Mouse (Mus musculus): ENCODE measurements around the gene Gm3409.
"Not testable (repeated sequence)": the region's sequence is repeated elsewhere in the genome, so short reads cannot be mapped to it uniquely, and the experiment has no call there.

The Gm3409 gene

DNA sequence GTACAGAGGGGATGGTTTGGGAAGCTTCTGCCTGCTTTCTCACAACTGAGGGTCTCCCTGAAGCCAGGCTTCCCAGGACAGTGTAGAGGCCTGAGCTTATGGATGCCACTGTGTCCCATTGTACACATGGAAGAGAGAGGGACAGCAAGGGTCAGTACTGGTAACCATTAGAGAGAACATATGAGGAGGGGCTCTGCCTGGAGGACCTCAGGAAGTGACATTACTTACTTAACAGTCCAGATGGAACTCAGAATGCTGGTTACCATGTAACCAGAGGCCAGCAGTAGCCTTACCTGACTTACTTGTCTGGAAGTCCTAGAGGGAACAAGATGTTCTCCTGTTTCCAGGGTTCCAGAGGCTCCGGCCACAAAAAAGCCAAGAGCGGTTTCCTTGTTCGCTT, at the start of gene Gm3409:
Gm3409 (plus strand) TSS at position 301 of the 400 bp plus-strand sequence.
- DNase-seq (ENCODE audit: low read depth, low spot score) = not testable (repeated sequence)

DNA sequence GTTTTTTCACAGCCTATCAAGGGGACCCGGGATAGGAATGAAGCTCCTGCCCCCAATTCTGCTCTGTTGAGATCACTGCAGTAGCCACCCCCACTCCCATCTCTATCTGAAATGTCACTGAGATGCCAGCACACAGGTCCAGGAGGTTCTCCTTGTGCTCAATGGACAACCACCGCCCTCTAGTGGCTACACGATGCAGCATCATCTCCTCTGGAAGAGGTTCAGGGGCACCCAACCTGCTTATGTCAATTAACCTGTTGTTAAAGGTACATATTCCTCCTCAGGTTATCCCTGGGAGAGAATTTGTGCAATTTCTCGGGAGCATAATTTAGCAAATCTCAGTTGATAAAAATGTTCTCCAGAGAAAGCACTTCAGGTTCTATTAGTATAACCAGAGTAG, 48.5 kb upstream of the Gm3409 start:
- not testable (repeated sequence) for DNase-seq (ENCODE audit: low read depth, low spot score)

DNA sequence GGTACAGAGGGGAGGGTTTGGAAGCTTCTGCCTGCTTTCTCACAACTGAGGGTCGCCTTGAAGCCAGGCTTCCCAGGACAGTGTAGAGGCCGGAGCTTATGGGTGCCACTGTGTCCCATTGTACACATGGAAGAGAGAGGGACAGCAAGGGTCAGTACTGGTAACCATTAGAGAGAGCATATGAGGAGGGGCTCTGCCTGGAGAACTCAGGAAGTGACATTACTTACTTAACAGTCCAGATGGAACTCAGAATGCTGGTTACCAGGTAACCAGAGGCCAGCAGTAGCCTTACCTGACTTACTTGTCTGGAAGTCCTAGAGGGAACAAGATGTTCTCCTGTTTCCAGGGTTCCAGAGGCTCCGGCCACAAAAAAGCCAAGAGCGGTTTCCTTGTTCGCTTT, 46.4 kb upstream of the Gm3409 start, which contains the start of gene Gm6370:
Gm6370 (plus strand) TSS at position 301 of the 400 bp plus-strand sequence.
- not testable (repeated sequence) for DNase-seq (ENCODE audit: low read depth, low spot score)

DNA sequence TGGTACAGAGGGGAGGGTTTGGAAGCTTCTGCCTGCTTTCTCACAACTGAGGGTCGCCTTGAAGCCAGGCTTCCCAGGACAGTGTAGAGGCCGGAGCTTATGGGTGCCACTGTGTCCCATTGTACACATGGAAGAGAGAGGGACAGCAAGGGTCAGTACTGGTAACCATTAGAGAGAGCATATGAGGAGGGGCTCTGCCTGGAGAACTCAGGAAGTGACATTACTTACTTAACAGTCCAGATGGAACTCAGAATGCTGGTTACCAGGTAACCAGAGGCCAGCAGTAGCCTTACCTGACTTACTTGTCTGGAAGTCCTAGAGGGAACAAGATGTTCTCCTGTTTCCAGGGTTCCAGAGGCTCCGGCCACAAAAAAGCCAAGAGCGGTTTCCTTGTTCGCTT, 35.3 kb upstream of the Gm3409 start, which contains the start of gene 4930449I24Rik:
4930449I24Rik (plus strand) TSS at position 301 of the 400 bp plus-strand sequence.
- DNase-seq (ENCODE audit: low read depth, low spot score) = not testable (repeated sequence)

DNA sequence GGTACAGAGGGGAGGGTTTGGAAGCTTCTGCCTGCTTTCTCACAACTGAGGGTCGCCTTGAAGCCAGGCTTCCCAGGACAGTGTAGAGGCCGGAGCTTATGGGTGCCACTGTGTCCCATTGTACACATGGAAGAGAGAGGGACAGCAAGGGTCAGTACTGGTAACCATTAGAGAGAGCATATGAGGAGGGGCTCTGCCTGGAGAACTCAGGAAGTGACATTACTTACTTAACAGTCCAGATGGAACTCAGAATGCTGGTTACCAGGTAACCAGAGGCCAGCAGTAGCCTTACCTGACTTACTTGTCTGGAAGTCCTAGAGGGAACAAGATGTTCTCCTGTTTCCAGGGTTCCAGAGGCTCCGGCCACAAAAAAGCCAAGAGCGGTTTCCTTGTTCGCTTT, 23.6 kb upstream of the Gm3409 start, which contains the start of gene Gm3402:
Gm3402 (plus strand) TSS at position 301 of the 400 bp plus-strand sequence.
- not testable (repeated sequence) for DNase-seq (ENCODE audit: low read depth, low spot score)

DNA sequence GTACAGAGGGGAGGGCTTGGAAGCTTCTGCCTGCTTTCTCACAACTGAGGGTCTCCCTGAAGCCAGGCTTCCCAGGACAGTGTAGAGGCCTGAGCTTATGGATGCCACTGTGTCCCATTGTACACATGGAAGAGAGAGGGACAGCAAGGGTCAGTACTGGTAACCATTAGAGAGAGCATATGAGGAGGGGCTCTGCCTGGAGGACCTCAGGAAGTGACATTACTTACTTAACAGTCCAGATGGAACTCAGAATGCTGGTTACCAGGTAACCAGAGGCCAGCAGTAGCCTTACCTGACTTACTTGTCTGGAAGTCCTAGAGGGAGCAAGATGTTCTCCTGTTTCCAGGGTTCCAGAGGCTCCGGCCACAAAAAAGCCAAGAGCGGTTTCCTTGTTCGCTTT, 11.9 kb upstream of the Gm3409 start, which contains the start of gene Gm3404:
Gm3404 (plus strand) TSS at position 301 of the 400 bp plus-strand sequence.
- not testable (repeated sequence) for DNase-seq (ENCODE audit: low read depth, low spot score)

DNA sequence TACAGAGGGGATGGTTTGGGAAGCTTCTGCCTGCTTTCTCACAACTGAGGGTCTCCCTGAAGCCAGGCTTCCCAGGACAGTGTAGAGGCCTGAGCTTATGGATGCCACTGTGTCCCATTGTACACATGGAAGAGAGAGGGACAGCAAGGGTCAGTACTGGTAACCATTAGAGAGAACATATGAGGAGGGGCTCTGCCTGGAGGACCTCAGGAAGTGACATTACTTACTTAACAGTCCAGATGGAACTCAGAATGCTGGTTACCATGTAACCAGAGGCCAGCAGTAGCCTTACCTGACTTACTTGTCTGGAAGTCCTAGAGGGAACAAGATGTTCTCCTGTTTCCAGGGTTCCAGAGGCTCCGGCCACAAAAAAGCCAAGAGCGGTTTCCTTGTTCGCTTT, 18.4 kb downstream of the Gm3409 start, which contains the start of gene Gm3415:
Gm3415 (plus strand) TSS at position 301 of the 400 bp plus-strand sequence.
- not testable (repeated sequence) for DNase-seq (ENCODE audit: low read depth, low spot score)

DNA sequence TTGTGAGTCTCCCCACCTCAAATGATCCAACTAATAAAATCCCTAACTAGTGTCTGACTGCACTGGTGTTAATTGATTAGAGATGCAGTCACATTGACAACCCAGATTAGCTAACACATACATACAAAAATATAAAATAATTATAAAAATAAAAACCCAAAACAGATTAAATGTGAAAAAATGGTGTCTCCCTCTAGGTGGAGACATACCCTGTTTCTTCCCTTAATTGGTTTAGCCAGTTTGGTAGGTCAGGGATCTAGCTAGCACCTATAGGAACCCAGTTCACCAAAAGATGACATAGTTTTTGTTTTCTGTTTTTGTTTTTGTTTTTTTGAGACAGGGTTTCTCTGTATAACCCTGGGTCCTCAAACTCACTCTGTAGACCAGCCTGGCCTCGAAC, 26.8 kb downstream of the Gm3409 start:
- no peak for DNase-seq (ENCODE audit: low read depth, low spot score)

DNA sequence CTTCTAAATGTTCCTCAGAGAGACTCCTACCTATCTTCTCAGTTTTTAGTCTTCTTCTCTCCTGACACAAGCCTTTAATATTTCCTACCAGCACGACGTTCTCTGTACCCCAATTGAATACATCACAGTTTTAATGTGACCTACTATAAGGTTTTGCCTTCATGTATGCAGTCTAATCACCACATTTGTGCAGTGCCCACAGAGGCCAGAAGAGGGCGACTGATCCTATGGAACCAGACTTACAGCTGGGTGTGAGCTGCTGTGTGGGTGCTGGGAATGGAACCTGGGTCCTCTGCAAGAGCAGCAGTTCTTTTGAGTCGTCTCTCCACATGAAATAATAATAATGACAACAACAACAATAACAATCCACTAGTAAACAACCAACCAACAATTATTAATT, 29.6 kb downstream of the Gm3409 start:
- peak; percentile 82 for DNase-seq (ENCODE audit: low read depth, low spot score)

DNA sequence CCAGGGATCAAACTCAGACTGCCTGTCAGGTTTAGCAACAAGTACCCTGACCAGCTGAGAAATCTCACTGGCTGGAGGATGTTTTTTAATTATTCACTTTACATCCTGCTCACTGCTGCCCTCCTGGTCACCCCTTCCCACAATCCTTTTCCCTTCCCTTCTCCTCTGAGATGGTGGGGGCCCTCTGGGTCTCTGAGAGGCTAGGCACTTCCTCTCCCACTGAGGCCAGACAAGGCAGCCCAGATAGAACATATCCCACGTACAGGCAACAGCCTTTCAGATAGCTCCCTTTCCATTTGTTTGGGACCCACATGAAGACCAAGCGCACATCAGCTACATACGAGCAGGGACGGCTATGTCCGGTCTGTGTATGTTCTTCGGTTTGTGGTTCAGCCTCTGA, 32.7 kb downstream of the Gm3409 start:
- DNase-seq (ENCODE audit: low read depth, low spot score) = not testable (repeated sequence)

DNA sequence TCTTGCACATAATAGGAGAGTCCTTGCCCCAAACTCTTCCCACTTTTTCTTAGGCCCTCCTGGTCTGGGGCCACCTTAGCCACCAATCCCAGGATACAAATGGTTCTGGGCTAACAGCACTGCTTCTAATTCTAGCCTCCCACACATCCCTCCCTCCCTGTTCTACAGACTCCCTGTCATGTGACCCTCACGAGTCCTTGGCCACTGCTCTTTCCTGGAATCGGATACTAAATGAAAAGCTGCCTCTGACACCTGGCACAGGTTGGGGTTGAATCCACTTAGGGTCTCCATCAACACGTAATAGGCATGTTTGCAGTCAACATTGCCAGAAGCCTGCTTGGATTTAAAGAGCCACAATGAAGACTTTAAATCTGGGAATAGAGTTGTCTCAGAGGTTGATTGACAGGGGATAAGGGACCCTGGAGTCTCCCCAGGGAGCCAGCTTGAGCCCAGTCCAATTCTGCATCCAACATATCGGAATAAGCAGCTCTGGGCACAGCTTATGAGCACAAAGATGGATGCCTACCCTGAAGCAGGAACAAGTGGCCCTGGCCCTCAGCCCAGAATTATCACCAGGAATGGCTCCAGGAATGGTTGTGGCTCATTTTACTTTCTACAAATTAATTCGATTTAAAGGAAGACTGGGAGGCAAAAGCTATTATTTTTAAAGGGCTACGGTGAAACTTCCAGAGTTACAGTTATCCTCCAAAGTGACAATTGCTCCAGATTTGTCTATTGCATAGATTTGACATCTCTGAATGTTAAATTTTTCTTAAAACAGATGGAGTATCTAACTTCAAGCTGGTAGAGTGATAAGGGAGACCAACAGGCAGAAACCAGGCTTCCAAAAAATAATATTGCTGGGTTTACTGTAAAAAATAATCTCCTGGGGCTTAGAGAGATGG, 34.6 kb downstream of the Gm3409 start:
- DNase-seq (ENCODE audit: low read depth, low spot score) = not testable (repeated sequence)

DNA sequence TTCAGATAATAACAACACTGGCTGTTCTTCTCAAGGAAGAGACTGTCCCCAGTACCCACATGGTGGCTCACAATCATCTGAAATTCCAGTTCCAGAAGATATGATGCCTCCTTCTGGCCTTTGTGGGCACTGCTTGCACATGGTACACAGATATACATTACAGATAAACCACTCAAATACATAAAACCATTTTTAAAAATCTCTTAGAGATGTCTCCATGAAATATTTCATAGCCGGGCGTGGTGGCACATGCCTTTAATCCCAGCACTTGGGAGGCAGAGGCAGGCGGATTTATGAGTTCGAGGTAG, 35.2 kb downstream of the Gm3409 start:
- not testable (repeated sequence) for DNase-seq (ENCODE audit: low read depth, low spot score)

DNA sequence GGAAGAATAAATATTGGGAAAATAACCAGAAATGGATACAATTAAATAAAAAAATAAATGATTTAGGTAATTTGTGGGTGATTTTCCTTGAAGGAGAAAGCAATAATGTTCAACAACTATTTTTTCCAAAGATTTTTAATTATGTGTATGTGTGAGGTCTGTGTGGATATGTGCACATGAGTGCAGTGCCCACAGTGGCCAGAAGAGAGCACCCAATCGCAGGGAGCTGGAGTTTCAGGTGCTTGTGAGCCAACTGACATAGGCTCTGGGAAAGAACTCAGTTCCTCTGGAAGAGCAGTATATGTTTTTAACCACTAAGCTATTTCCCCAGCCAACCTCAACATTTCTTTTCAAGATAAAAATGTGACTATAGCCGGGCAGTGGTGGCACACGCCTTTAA, 39.2 kb downstream of the Gm3409 start:
- peak; percentile 50 for DNase-seq (ENCODE audit: low read depth, low spot score)

DNA sequence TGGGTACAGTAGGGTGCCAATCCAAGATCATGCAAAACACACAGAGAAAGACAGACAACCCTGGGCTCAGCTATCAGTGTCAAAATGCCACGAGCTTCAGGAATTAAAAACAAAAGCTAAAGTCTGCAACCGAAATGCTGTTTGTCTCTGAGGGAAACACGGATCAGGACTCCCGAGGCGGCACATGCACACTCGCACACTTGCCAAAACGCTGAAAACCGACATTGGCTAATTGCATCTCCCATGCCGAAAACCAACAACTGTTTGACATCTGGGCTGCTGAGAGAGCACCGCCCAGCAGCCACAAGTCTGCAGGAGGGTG, 46.7 kb downstream of the Gm3409 start:
- DNase-seq (ENCODE audit: low read depth, low spot score) = no peak

DNA sequence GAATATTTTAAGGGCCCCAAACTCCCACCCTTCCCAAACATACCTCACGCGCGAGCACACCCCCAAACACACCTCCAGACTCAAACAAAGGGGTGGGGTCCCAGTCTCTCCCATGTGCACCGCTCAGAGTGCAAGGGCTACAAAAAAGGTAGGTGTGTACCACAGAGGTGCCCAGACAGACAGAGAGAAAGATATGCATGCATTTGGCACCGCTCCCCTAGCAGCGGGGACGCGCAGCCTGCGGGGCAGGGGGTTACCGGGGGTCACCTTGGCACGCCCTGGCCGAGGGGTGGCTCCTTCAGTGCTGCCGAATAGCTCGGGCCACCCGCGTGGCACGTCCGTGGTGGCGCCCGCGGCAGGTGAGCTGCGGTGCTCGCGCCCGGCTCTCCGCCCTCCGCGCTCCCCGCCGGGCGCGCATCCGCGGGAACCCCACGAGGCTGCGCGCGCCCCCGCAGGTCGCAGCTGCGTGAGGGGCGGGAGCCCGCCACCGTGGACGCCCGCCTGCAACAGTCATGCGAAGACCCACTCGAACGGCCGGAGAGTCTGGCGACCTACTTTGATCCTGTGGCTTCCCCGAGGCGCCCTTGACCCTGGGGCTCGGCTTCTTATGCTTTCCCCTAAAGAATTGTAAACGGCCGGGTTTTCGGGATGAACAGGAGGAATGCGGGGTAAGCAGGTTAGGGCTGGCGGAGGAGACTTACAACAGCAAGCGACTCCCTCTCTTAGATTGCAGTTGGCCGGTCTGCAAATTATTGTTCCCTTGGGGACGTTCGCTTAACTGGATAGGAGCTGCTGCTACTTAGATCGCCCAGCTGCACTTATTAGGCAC, 47.2 kb downstream of the Gm3409 start, which contains the start of gene Gpr12:
Gpr12 (minus strand) TSS at position 762 of the 829 bp plus-strand sequence.
- peak; percentile 69 for DNase-seq (ENCODE audit: low read depth, low spot score)

DNA sequence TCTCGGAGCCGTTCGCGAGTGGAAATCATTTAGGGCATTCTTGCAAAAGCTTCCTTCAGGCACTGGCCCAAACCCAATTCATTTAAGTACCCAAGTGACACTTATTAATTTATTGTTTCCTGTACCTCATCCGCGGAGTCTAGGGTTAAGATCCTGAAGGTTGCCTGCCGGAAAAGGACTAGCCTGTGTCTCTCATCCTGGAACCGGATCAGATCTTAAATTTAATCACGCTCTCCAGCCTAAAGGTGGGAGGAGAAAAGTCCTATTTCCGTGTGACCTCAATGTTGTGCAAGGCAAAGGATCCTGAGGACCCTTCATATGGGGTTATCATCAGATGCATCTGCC, 47.8 kb downstream of the Gm3409 start:
- no peak for DNase-seq (ENCODE audit: low read depth, low spot score)

DNA sequence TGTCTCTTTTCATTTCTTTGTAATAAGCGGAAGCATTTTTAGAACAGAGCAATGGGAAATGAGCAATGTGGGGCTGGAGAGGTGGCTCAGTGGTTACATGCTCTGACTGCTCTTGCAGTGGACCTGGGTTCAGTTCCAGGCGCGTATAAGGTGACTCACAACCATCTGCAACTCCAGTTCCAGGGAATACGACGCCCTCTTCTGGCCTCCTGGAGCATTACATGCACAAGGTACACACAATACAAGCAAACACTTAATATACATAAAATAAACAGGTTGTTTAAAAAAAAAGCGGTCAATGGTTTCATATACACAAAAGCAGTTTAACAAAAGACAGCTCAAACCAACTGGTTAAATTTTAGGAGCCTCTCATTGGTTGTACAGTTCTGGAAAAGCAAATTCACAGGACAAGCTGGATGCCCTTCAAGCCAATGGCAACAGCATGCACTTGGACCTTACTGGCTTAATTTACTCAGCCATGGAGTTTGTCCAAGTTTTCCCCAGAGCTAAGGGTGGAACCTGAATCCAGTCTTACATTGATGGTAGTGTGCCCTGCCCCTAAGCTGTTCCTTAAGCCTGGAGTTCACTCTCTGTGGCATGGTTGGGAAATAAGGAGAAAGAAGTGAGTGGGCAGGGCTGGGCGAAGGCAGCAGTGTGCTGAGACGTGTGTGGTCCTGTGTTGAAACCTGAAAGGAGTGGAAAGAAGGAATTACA, 49.1 kb downstream of the Gm3409 start:
- DNase-seq (ENCODE audit: low read depth, low spot score) = peak; percentile 28

All from ZHBTc4 (cell line).